Mouse (Mus musculus) bone marrow macrophage, adult 2 months (primary cell): ENCODE measurements around the gene Emilin1.

Experiments used
- CTCF ChIP-seq: IDR thresholded peaks from 2 replicates; pipeline ENCODE4 v1.5.1; 2012; ENCODE audit warnings: low read depth, mild to moderate bottlenecking, low read length, moderate library complexity
- POLR2A ChIP-seq: IDR thresholded peaks from 2 replicates; pipeline ENCODE4 v1.6.1; 2012; ENCODE audit warnings: mild to moderate bottlenecking, low read depth, low read length, borderline replicate concordance

DNA sequence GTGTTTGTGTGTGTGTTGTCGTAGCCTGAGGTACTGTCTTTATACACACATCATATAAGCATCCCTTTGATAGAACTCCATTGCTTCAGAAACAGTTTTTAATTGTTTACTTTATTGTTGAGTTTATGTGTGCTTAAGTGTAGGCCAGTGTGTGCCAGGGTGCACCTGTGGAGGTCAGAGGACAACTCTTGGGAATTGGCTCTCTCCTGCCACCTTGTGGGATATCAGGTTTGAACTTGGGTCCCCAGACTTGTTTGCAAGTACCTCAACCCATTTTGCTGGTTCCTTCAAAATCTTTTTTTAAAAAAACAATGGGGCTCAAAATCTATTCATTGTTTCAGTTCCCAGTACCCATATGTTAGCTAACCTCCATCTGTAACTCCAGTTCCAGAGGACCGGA is 29.8 kb downstream of the Emilin1 start:
- TF ChIP-seq CTCF (no peak), POLR2A (no peak)
